Mouse (Mus musculus) cerebellum, adult (tissue): ENCODE results near the gene Krtap29-1.

Experiments
- ATAC-seq: cut with Nextera tagmentation; 2 replicates; pipeline ENCODE4 v1.9.2; 2017; ENCODE audit warnings: mild to moderate bottlenecking, moderate library complexity, mixed read lengths; ENCODE audit not compliant: insufficient number of reproducible peaks, low FRiP score, low TSS enrichment

Gene Krtap29-1

GRCm38 (mm10) chr11:99978953-99979352, at the start of gene Krtap29-1:
Krtap29-1 (minus strand) TSS chr11:99979053.
- ATAC-seq, result no peak

- no peak for ATAC-seq
These were observed 42.6 kb upstream of the Krtap29-1 start for GRCm38 (mm10) chr11:100021438-100021837.

GRCm38 (mm10) chr11:100019466-100019865, 40.6 kb upstream of the Krtap29-1 start:
- no peak for ATAC-seq

GRCm38 (mm10) chr11:100016112-100016511, 37.3 kb upstream of the Krtap29-1 start, which contains the start of gene Krt33a:
Krt33a (minus strand) TSS chr11:100016212.
- no peak for ATAC-seq

GRCm38 (mm10) chr11:100013691-100014171, 34.9 kb upstream of the Krtap29-1 start:
- no peak for ATAC-seq

- ATAC-seq, result no peak
These were observed 31.8 kb upstream of the Krtap29-1 start for GRCm38 (mm10) chr11:100010682-100011081.

- no peak for ATAC-seq
These were observed 29.5 kb upstream of the Krtap29-1 start for GRCm38 (mm10) chr11:100008336-100008735.

- ATAC-seq, result no peak
These were observed 27.8 kb upstream of the Krtap29-1 start for GRCm38 (mm10) chr11:100006624-100007023.

GRCm38 (mm10) chr11:100005905-100006304, 27.1 kb upstream of the Krtap29-1 start:
- ATAC-seq, result no peak

- no peak for ATAC-seq
These were observed 26.0 kb upstream of the Krtap29-1 start for GRCm38 (mm10) chr11:100004846-100005245.

- ATAC-seq, result no peak
These were observed 20.2 kb upstream of the Krtap29-1 start for GRCm38 (mm10) chr11:99999091-99999490.

GRCm38 (mm10) chr11:99994384-99994661, 15.5 kb upstream of the Krtap29-1 start:
- ATAC-seq, result no peak

GRCm38 (mm10) chr11:99993620-99994383, 14.9 kb upstream of the Krtap29-1 start, which contains the start of gene Krtap17-1:
Krtap17-1 (minus strand) TSS chr11:99993994.
- ATAC-seq, result no peak

GRCm38 (mm10) chr11:99990571-99990970, 11.7 kb upstream of the Krtap29-1 start:
- ATAC-seq, result no peak

GRCm38 (mm10) chr11:99989881-99990405, 11.1 kb upstream of the Krtap29-1 start:
- ATAC-seq, result no peak

- ATAC-seq, result no peak
These were observed 9.7 kb upstream of the Krtap29-1 start for GRCm38 (mm10) chr11:99988530-99988929.

GRCm38 (mm10) chr11:99986180-99986647, 7.4 kb upstream of the Krtap29-1 start, which contains the start of gene Krtap16-1:
Krtap16-1 (minus strand) TSS chr11:99986597.
- ATAC-seq, result no peak

- ATAC-seq, result peak; percentile 89
These were observed 6.6 kb upstream of the Krtap29-1 start for GRCm38 (mm10) chr11:99985291-99986092.

GRCm38 (mm10) chr11:99983442-99983841, 4.6 kb upstream of the Krtap29-1 start:
- ATAC-seq, result no peak

GRCm38 (mm10) chr11:99982731-99983130, 3.9 kb upstream of the Krtap29-1 start:
- ATAC-seq, result no peak

- ATAC-seq, result no peak
These were observed 12.9 kb downstream of the Krtap29-1 start for GRCm38 (mm10) chr11:99965961-99966360.
